Mouse (Mus musculus) intestine, postnatal 0 days (tissue): ENCODE measurements around the gene Gm47995. TPM values are rescaled to one million over a fixed set of nuclear protein-coding genes. Genes with fewer than 3 reads are reported as not detected.

Source experiments
- ATAC-seq: fragments of 200-750 bp; cut with Nextera tagmentation; 2 replicates; pipeline ENCODE4 v1.8.0; 2017; ENCODE audit warnings: mild to moderate bottlenecking, moderate TSS enrichment, moderate library complexity
- H3K27ac ChIP-seq: fragments of 300-500 bp; sonication (generic); 2 replicates; pipeline ENCODE4 v1.5.1; 2014; ENCODE audit warnings: mild to moderate bottlenecking, low read depth, low read length, moderate library complexity
- H3K27me3 ChIP-seq: fragments of 300-500 bp; sonication (generic); replicated peaks from 2 replicates; pipeline ENCODE4 v1.6.1; 2014; ENCODE audit warnings: low read length, mixed read lengths; ENCODE audit not compliant: control insufficient read depth, insufficient read depth
- H3K36me3 ChIP-seq: fragments of 300-500 bp; sonication (generic); 2 replicates; pipeline ENCODE4 v1.6.1; 2014; ENCODE audit warnings: mild to moderate bottlenecking, moderate library complexity; ENCODE audit not compliant: control insufficient read depth, insufficient read depth
- H3K4me1 ChIP-seq: fragments of 300-500 bp; sonication (generic); replicated peaks from 2 replicates; pipeline ENCODE4 v1.6.1; 2014; ENCODE audit warnings: antibody characterized with exemption, low read length, mixed read lengths; ENCODE audit not compliant: control insufficient read depth, insufficient read depth
- H3K4me2 ChIP-seq: fragments of 300-500 bp; sonication (generic); replicated peaks from 2 replicates; pipeline ENCODE4 v1.6.1; 2014; ENCODE audit warnings: low read depth, mild to moderate bottlenecking, moderate library complexity
- H3K4me3 ChIP-seq: fragments of 300-500 bp; sonication (generic); 2 replicates; pipeline ENCODE4 v1.5.1; 2014; ENCODE audit warnings: low read depth, low read length
- H3K9ac ChIP-seq: fragments of 300-500 bp; sonication (generic); 2 replicates; pipeline ENCODE4 v1.6.1; 2014; ENCODE audit warnings: mild to moderate bottlenecking, low read depth, low read length
- H3K9me3 ChIP-seq: fragments of 300-500 bp; sonication (generic); 2 replicates; pipeline ENCODE4 v1.6.1; 2016; ENCODE audit warnings: mixed run types; ENCODE audit not compliant: control insufficient read depth
- CTCF ChIP-seq: sonication (generic); IDR thresholded peaks from 2 replicates; pipeline ENCODE4 v1.5.1; 2016; ENCODE audit warnings: low read depth, mild to moderate bottlenecking, control low read depth, antibody characterized with exemption, moderate library complexity
- WGBS: fragments of 180-500 bp; shearing (Covaris S2); extraction: QIAGEN DNeasy Blood & Tissue Kit; methylation state at CpG from one replicate; pipeline ENCODE4 v1.1.7; 2014; 5-methylcytosine and 5-hydroxymethylcytosine counted together
- polyA plus RNA-seq: library from polyadenylated mRNA; unstranded; fragments of >200 nt; fragmentation: Nextera tagmentation; extraction: Ambion mirVana; gene quantifications from 2 replicates; pipeline ENCODE4 v1.2.1, GENCODE M21; 2015

Gene Gm47995
- polyA plus RNA-seq, 1 experiment from 2014 or later, result not detected

DNA sequence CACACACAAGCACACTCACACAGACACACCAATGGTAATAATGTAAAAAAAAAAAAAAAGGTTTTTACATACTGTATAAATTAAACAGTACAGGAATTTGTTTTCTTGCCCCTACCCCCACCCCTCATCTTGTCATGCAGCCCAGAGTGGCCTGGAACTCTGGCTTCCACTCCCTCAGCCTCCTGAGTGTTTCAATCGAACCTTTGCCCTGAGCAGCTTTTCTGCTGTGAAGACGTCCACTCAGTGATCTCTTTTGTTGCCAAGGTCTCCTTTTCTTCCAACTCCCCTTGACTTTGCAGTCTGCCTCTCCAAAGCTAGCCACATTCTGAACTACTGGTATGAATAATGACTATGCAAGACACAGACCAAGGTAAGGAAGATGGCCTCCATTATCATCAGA is 47.6 kb downstream of the Gm47995 start:
- Histone ChIP-seq H3K9me3 (no peaks in the 10 kb centered on the region), H3K4me3 (no peak overlapping the region)
- no peak for ATAC-seq

More for the DNA sequence above, 47.6 kb downstream of the Gm47995 start:
- Histone ChIP-seq H3K4me2 (no peak overlapping the region), H3K9ac (no peak overlapping the region), H3K27me3 (no peaks in the 10 kb centered on the region), H3K4me1 (no peaks in the 10 kb centered on the region), H3K27ac (no peak overlapping the region), H3K36me3 (no peaks in the 10 kb centered on the region)
- 47% methylated on average over 2 of the region's 2 CpGs for WGBS
- no peak for TF ChIP-seq CTCF

Other genes starting within 250 kb of the Gm47995 start
- gene Hmcn1, start 205.0 kb upstream of the Gm47995 start, polyA plus RNA-seq, result 4.2 and 4.7 TPM in 2 replicates
- gene Gm47985, start 15.9 kb upstream of the Gm47995 start, polyA plus RNA-seq, result 0.08 TPM in 1 of 2 replicates, not detected in the other
- not detected in 2 replicates for gene Gm8947, start 6.1 kb upstream of the Gm47995 start, polyA plus RNA-seq
- not detected in 2 replicates for gene 3110040M04Rik, start 5.7 kb downstream of the Gm47995 start, polyA plus RNA-seq
- not detected in 2 replicates for gene Gm47996, start 11.7 kb downstream of the Gm47995 start, polyA plus RNA-seq
- 101 and 107 TPM in 2 replicates for gene Ivns1abp, start 146.0 kb downstream of the Gm47995 start, polyA plus RNA-seq
- 56.7 and 66.5 TPM in 2 replicates for gene Swt1, start 230.0 kb downstream of the Gm47995 start, polyA plus RNA-seq
- 18.5 and 21.7 TPM in 2 replicates for gene Trmt1l, start 230.1 kb downstream of the Gm47995 start, polyA plus RNA-seq